ENCODE assay signal across 11 mouse cellular contexts in genomic region chr10:40125200-40125599, GRCm38 (mm10). TPM values are rescaled to one million over a fixed set of nuclear protein-coding genes. Genes with fewer than 3 reads are reported as not detected.
A peak's percentile ranks its signal among the peaks of the same experiment; 100 is the strongest.
DNase-seq lines count a peak whose midpoint lies in the region; ATAC-seq and TF ChIP-seq lines count a peak whose summit lies in the region.
"Had no signal": no experiment of that assay in that cellular context is flagged by ENCODE, and none has a peak within 500 bp of the region (broad histone marks: within the 10 kb centered on the region; RNA-seq: fewer than 3 reads in every experiment).

No protein-coding gene starts in this region.

- no peaks in the 10 kb centered on the region for H3K36me3 ChIP-seq in hindbrain, embryonic 12.5 days

- H3K4me3 ChIP-seq in hindbrain, embryonic 12.5 days, result no peak overlapping the region
- no peak overlapping the region for H3K4me3 ChIP-seq in left cerebral cortex, adult 2 months
- H3K4me3 ChIP-seq: myocyte had no signal

- H3K27me3 ChIP-seq in hindbrain, embryonic 12.5 days, result no peaks in the 10 kb centered on the region

- WGBS in hindbrain, embryonic 12.5 days, result 91% methylated on average over 9 of the region's 9 CpGs

- TF ChIP-seq CTCF in left cerebral cortex, adult 2 months (IDR thresholded peaks at IDR 0.05), result no peak

- H3K27ac ChIP-seq in hindbrain, embryonic 12.5 days, result no peak overlapping the region
- no peak overlapping the region for H3K27ac ChIP-seq in left cerebral cortex, adult 2 months

- intact Hi-C loops in heart, postnatal 14 days (cut with DNase I), result no loop called here
- intact Hi-C loops in left cerebral cortex, adult 2 months (cut with DNase I), result no loop called here

- ATAC-seq in activated CD4-positive, CD25-positive, alpha-beta regulatory T cell, adult 4 months, result peak; percentile 71
- ATAC-seq in hindbrain, embryonic 12.5 days (ENCODE audit: low FRiP score), result no peak

- H3K4me2 ChIP-seq in hindbrain, embryonic 12.5 days (replicated peaks), result no peak overlapping the region

- H3K9ac ChIP-seq in hindbrain, embryonic 12.5 days, result no peak overlapping the region

- H3K4me1 ChIP-seq in hindbrain, embryonic 12.5 days, result no peaks in the 10 kb centered on the region

- DNase-seq in adrenal gland, postnatal 14 days, result peak; percentile 46
- DNase-seq in adrenal gland, adult 18-20 months (ENCODE audit: low spot score in 2 of 2), result no peak
- peak; percentile 23 to 37 for DNase-seq in heart, postnatal 14 days
- DNase-seq in lung, postnatal 36 days, result peak; percentile 74
- no peak for DNase-seq in kidney, postnatal 10 days
- no peak for DNase-seq in left cerebral cortex, adult 2 months (ENCODE audit: extremely low spot score in 1 of 2, low spot score in 2 of 2)
- DNase-seq: layer of hippocampus, postnatal 36 days; thymus, postnatal 36 days had no signal

- no peaks in the 10 kb centered on the region for H3K9me3 ChIP-seq in hindbrain, embryonic 12.5 days (replicated peaks)

RNA-seq across cellular contexts. Expression of gene Slc16a10, which starts 16.9 kb away (rescaled TPM):
- total RNA-seq in adrenal gland, postnatal 14 days (2021), result 24.6 and 29.7 TPM in 2 replicates
- total RNA-seq in adrenal gland, adult 18-20 months (2021), result 10 to 100 TPM; 19.8 to 22.9 TPM
- 1 to 10 TPM; 2.0 to 2.9 TPM for polyA plus RNA-seq in activated CD4-positive, CD25-positive, alpha-beta regulatory T cell, adult 4 months (2017; shearing (Covaris generic))
- 10 to 100 TPM; 22.4 to 24.9 TPM for total RNA-seq in heart, postnatal 14 days (2021)
- 12.6 and 13.6 TPM in 2 replicates for polyA plus RNA-seq in hindbrain, embryonic 12.5 days (2016; fragmentation: Nextera tagmentation; extraction: Ambion mirVana)
- total RNA-seq in left cerebral cortex, adult 2 months (2021), result 1 to 10 TPM; 2.4 to 4.1 TPM

Comparison
In these comparisons a context has a peak if more than half of its experiments do, and no peak if none do; other contexts are left out.
1. DNase-seq: peak in adrenal gland, postnatal 14 days (single experiment), heart, postnatal 14 days (2 of 2) and lung, postnatal 36 days (single experiment); none in adrenal gland, adult 18-20 months (0 of 2), kidney, postnatal 10 days (single experiment) and left cerebral cortex, adult 2 months (0 of 2).